Mouse (Mus musculus) heart, embryonic 11.5 days (tissue): Measurements from ENCODE around the gene Dusp21. TPM values are rescaled to one million over a fixed set of nuclear protein-coding genes. Genes with fewer than 3 reads are reported as not detected.

Experiments used
- ATAC-seq: fragments of 200-750 bp; cut with Nextera tagmentation; replicated peaks from 2 replicates; pipeline ENCODE4 v1.8.0; 2017; ENCODE audit warnings: moderate library complexity; ENCODE audit not compliant: insufficient number of reproducible peaks, low FRiP score, low TSS enrichment
- H3K27ac ChIP-seq: fragments of 300-500 bp; sonication (generic); 2 replicates; pipeline ENCODE4 v1.5.1; 2014; ENCODE audit warnings: mild to moderate bottlenecking, low read depth, low read length
- H3K27me3 ChIP-seq: fragments of 300-500 bp; sonication (generic); 2 replicates; pipeline ENCODE4 v1.6.1; 2014; ENCODE audit warnings: mild to moderate bottlenecking, low read length, mixed read lengths; ENCODE audit not compliant: control insufficient read depth, insufficient read depth
- H3K36me3 ChIP-seq: fragments of 300-500 bp; sonication (generic); 2 replicates; pipeline ENCODE4 v1.6.1; 2014; ENCODE audit warnings: mild to moderate bottlenecking, low read length, moderate library complexity, mixed read lengths; ENCODE audit not compliant: control insufficient read depth, insufficient read depth
- H3K4me1 ChIP-seq: fragments of 300-500 bp; sonication (generic); 2 replicates; pipeline ENCODE4 v1.6.1; 2014; ENCODE audit warnings: low read length; ENCODE audit not compliant: control insufficient read depth, insufficient read depth
- H3K4me2 ChIP-seq: fragments of 300-500 bp; sonication (generic); 2 replicates; pipeline ENCODE4 v1.6.1; 2014; ENCODE audit warnings: mild to moderate bottlenecking, moderate library complexity
- H3K4me3 ChIP-seq: fragments of 300-500 bp; sonication (generic); 2 replicates; pipeline ENCODE4 v1.5.1; 2014; ENCODE audit warnings: low read depth, low read length
- H3K9ac ChIP-seq: fragments of 300-500 bp; sonication (generic); 2 replicates; pipeline ENCODE4 v1.6.1; 2014; ENCODE audit warnings: mild to moderate bottlenecking, low read depth, low read length, moderate library complexity
- H3K9me3 ChIP-seq: fragments of 300-500 bp; sonication (generic); replicated peaks from 2 replicates; pipeline ENCODE4 v1.6.1; 2016; ENCODE audit warnings: low read length; ENCODE audit not compliant: control insufficient read depth
- WGBS: fragments of 180-500 bp; shearing (Covaris S2); extraction: QIAGEN DNeasy Blood & Tissue Kit; methylation state at CpG from one replicate; pipeline ENCODE4 v1.1.7; 2014; ENCODE audit not compliant: insufficient replicate concordance; 5-methylcytosine and 5-hydroxymethylcytosine counted together
- polyA plus RNA-seq: library from polyadenylated mRNA; unstranded; fragments of >200 nt; fragmentation: Nextera tagmentation; extraction: Ambion mirVana; gene quantifications from 2 replicates; pipeline ENCODE4 v1.2.1, GENCODE M21; 2014

Gene Dusp21
- not detected in 2 replicates for polyA plus RNA-seq

DNA sequence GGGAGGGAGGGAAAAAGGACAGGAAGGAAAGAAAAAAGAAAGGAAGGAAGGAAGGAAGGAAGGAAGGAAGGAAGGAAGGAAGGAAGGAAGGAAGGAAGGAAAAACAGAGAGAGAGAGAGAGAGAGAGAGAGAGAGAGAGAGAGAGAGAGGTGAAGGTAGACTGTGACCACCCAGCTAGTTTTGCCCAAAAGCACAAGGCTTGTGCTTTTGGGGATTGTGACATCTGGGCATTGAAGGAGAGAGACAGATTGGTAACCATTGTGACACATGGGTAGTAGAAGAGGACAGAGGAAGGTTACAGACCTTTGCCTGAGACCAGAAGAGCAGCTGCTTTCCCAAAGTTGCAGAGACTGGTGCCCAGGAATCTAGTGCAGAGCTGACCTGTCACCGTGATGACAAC is at the start of gene Dusp21:
TSS of gene Dusp21 (plus strand) at position 301 of the 400 bp plus-strand sequence.
- Histone ChIP-seq H3K4me3 (no peak within 1 kb of the TSS), H3K4me2 (no peak within 1 kb of the TSS), H3K9me3 (no peaks in the 10 kb centered on the region), H3K27ac (no peak within 1 kb of the TSS), H3K9ac (no peak within 1 kb of the TSS), H3K27me3 (no peaks in the 10 kb centered on the region), H3K36me3 (no peaks in the 10 kb centered on the region), H3K4me1 (no peaks in the 10 kb centered on the region)
- no peak for ATAC-seq
- 75% methylated on average over 1 of the region's 1 CpGs for WGBS

DNA sequence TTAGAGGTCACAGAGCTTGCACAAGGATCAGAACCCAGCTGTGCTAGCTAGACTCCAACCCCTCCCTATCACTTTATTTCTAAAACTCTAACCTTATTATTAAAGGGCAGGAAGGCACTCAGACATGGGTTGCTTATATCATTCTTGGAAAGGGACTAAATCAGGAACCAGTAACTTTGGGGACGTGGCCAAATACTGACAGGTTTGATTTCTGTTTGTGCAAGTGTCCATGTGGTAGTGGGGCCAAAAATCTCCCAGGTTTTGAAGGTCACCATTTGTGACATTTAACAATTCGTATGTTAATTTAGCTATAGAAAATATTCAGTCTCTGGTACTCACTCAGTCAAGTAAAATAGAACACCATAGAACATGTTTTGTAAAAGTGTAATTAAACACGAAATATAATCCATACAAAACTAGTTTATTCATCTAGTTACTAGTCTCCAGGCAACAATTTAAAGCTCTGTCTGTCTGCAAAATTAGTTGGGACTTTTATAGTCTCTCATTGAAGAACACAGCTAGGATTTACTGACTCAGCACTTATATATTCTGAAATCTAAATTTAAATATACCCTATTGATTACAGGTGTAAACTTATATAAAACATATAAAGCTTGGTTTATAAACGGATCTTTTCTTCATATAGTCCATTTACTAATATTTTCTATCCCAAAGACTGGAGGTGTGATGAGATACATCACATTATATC is 15.2 kb downstream of the Dusp21 start:
- Histone ChIP-seq H3K27ac (no peak overlapping the region), H3K27me3 (no peaks in the 10 kb centered on the region), H3K4me3 (peak overlapping the region; percentile 85; the same call in 1 of the 2 replicates), H3K9ac (no peak overlapping the region), H3K4me1 (no peaks in the 10 kb centered on the region), H3K36me3 (no peaks in the 10 kb centered on the region), H3K9me3 (no peaks in the 10 kb centered on the region), H3K4me2 (peak overlapping the region; percentile 69)
- WGBS, result 62% methylated on average over 4 of the region's 4 CpGs
- no peak for ATAC-seq

DNA sequence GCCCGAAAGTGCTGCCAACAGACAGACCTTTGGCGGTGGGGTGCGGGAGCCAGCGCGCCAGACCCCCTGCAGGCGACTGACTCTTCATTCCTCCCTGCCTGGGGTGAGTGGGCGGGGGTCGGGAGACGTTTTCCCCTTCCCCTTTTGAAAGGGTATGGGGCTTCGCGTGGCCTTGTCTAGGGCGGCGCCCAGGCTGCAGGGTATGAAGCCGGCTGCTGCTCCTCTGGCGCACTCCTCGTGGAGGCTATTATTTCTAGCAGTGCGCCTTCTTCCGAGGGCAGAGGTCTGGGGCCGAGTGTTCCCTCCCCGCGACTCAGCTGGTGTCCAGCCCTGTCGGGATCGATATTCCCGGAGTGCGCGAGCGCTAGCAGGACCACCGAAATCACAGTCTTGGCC is 16.1 kb downstream of the Dusp21 start:
- WGBS, result under 1% methylated on average over 28 of the region's 28 CpGs

DNA sequence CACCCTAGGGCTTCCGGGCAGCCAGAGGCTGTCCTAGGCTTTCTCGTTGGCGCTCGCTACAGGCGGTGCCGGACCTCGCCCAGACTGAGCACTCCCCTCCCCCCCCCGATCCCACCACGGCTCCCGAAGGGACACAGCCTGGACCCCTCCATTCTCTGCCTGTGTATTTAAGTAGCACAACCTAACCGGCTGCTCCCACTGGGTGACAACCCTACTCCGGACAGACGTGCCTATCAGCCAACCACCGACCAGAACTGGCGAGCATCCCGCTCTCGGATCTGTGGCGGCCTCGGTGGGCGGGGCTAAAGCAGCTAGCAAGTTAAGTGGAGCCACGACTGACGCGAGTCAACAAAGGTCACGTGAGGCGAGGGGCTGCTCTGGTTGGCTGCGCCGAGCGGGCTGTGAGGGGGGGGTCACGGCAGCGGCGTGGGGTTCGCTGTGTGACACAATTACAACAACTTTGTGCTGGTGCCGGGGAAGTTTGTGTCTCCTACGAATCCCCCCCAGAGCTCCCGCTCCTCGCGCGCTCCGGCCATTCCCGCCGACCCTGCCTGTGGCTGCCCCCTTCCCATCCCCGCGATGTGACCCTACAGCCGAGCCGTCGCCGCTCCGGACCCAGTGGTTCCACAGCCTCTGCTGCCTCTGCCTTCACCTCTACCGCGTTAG is 16.7 kb downstream of the Dusp21 start, which contains the start of gene Kdm6a:
TSS of gene Kdm6a (plus strand) at position 384 of the 666 bp plus-strand sequence.
- under 1% methylated on average over 48 of the region's 50 CpGs for WGBS

More for the DNA sequence above, 16.1 kb downstream of the Dusp21 start:
- no peaks in the 10 kb centered on the region for H3K36me3 ChIP-seq
- H3K27ac ChIP-seq, result peak overlapping the region; percentile 94
- no peaks in the 10 kb centered on the region for H3K27me3 ChIP-seq
- peak; percentile 73 for ATAC-seq
- H3K4me1 ChIP-seq, result no peaks in the 10 kb centered on the region
- peak overlapping the region; percentile 85 for H3K9ac ChIP-seq
- peak overlapping the region; percentile 85 for H3K4me3 ChIP-seq
- no peaks in the 10 kb centered on the region for H3K9me3 ChIP-seq
- H3K4me2 ChIP-seq, result peak overlapping the region; percentile 69

DNA sequence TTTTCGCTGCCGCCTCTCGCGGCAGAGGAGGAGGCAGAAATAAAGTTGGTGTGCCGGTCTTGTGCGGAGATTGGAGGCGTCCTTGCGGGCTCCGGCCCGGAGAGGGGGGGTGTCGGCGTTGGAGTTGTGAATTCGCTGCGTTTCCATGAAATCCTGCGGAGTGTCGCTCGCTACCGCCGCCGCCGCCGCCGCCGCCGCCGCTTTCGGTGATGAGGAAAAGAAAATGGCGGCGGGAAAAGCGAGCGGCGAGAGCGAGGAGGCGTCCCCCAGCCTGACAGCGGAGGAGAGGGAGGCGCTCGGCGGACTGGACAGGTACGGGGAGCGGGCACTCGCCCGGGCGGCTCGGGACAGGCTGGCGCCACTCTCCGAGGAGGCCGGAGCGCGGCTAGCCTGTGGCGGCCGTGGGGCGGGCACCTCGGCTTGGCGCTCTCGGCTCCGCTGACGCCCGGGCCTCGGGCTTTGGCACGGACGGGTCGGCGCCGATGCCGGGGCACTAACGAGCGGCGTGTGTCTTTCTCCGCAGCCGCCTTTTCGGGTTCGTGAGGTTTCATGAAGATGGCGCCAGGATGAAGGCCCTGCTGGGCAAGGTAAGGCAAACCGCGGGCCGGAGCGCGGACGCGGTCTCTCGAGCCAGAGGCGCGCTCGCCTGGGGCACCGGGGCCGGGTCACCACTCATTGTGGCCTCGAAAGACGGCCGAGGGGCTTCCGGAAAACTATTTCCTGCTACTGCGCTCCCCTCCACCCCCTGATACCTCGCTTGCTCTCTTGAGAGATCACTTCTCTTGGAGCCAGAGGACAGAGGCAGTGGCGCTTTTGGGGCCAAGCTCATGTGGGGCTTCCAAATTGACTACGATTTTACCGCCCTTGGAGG is 17.4 kb downstream of the Dusp21 start:
- Histone ChIP-seq H3K9me3 (no peaks in the 10 kb centered on the region), H3K9ac (peak overlapping the region; percentile 93), H3K36me3 (no peaks in the 10 kb centered on the region), H3K4me1 (no peaks in the 10 kb centered on the region), H3K27me3 (no peaks in the 10 kb centered on the region), H3K4me2 (peak overlapping the region; percentile 64), H3K4me3 (peak overlapping the region; percentile 85), H3K27ac (peak overlapping the region; percentile 97)
- WGBS, result under 1% methylated on average over 75 of the region's 95 CpGs
- ATAC-seq, result peak; percentile 31; the same call in 1 of the 2 replicates

More for the DNA sequence above, 16.7 kb downstream of the Dusp21 start, which contains the start of gene Kdm6a:
- peak within 1 kb of the TSS; percentile 93 for H3K9ac ChIP-seq
- H3K4me3 ChIP-seq, result peak within 1 kb of the TSS; percentile 85
- H3K9me3 ChIP-seq, result no peaks in the 10 kb centered on the region
- H3K36me3 ChIP-seq, result no peaks in the 10 kb centered on the region
- peak within 1 kb of the TSS; percentile 97 for H3K27ac ChIP-seq
- no peaks in the 10 kb centered on the region for H3K4me1 ChIP-seq
- ATAC-seq, result peak; percentile 99
- H3K4me2 ChIP-seq, result peak within 1 kb of the TSS; percentile 69
- no peaks in the 10 kb centered on the region for H3K27me3 ChIP-seq

DNA sequence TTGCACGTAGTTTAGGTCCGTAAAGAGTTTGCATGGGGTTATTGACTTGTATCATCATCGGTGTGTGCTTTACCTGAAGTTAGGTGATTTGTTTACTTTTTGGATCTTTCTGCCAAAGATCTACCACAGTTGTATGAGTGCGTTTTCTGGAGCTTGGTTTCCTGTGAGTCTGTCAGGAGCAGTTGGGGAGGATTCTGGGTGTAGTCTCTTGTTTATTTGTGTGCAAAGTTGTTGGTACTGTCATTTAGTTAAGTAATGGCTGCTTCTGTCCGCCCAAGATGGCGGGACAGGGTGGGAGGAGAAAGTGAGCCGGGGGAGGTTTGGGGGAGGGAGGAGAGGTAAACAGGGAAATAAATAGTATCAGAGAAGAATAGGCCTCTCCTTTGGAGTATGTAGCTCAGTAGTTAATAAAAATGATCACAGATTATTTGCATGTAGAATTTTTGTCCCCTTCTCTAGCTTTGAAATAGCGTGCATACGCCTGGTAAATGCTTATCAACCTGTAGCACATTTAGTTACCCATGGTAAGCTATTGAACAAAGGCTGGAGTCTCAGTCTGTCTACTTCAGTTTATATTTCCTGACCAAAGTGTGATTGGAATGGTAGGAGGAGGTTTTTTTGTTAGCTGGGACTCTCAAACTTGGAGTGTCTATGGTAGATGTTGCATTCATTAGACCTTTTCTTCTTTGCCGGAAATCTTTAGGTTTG is 18.4 kb downstream of the Dusp21 start:
- no peak for ATAC-seq
- 3% methylated on average over 10 of the region's 10 CpGs for WGBS
- H3K4me3 ChIP-seq, result peak overlapping the region; percentile 85

DNA sequence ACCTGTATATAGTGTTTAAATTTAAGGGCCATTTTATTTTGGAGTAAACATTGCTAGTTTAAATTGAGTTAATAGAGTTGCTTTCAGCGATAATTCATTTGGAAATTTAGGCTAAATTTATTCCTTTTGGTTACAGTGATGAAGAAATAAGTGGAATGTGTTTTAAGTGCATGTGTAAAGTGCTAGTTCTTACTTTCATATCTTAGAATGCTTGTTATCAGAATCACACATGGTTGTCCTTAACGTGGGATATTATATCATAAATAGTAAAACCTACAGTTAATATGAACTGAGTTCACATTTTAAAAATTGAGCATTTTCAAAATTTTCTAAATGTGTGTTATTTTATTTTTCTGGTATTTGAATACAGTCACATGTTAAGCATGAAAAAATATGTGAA is 19.5 kb downstream of the Dusp21 start:
- Histone ChIP-seq H3K4me3 (no peak overlapping the region), H3K27ac (no peak overlapping the region), H3K4me2 (no peak overlapping the region), H3K36me3 (no peaks in the 10 kb centered on the region), H3K9me3 (no peaks in the 10 kb centered on the region), H3K9ac (no peak overlapping the region), H3K27me3 (no peaks in the 10 kb centered on the region), H3K4me1 (no peaks in the 10 kb centered on the region)
- ATAC-seq, result no peak
- WGBS, result 54% methylated on average over 2 of the region's 2 CpGs

More for the DNA sequence above, 18.4 kb downstream of the Dusp21 start:
- peak overlapping the region; percentile 93 for H3K9ac ChIP-seq
- H3K4me1 ChIP-seq, result no peaks in the 10 kb centered on the region
- no peaks in the 10 kb centered on the region for H3K36me3 ChIP-seq
- no peaks in the 10 kb centered on the region for H3K27me3 ChIP-seq
- H3K4me2 ChIP-seq, result peak overlapping the region; percentile 64
- no peaks in the 10 kb centered on the region for H3K9me3 ChIP-seq
- H3K27ac ChIP-seq, result peak overlapping the region; percentile 97

DNA sequence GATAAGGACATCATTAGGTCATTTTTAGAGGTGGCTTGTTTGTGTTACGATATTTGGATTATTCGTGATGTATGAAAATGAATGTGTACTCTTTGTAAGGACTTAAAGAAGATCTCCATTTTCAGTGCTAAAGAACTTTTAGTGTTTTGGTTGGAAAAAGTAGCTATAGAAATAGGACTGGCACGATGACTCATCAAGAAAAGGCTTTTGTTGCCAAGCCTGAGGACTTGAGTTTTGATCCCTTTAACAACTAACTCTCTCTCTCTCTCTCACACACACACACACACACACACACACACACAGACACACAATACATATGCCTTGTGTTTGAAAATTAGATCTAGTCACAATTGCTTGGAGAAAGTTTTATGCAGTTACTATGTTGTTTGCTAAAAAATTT is 21.3 kb downstream of the Dusp21 start:
- no peaks in the 10 kb centered on the region for H3K27me3 ChIP-seq
- no peak overlapping the region for H3K4me3 ChIP-seq
- no peak overlapping the region for H3K27ac ChIP-seq
- no peaks in the 10 kb centered on the region for H3K9me3 ChIP-seq
- ATAC-seq, result no peak
- H3K4me2 ChIP-seq, result no peak overlapping the region
- WGBS, result 85% methylated on average over 3 of the region's 3 CpGs
- no peaks in the 10 kb centered on the region for H3K36me3 ChIP-seq
- no peaks in the 10 kb centered on the region for H3K4me1 ChIP-seq
- H3K9ac ChIP-seq, result no peak overlapping the region
